Mouse (Mus musculus) lung, adult 2 months (tissue): ENCODE results near the gene Cacnb3. TPM values are rescaled to one million over a fixed set of nuclear protein-coding genes. Genes with fewer than 3 reads are reported as not detected.

Source experiments
- DNase-seq: peaks from one replicate; pipeline ENCODE4 v3.0.0; 2022
- H3K4me1 ChIP-seq: fragments of 200-500 bp; 2 replicates; pipeline ENCODE4 v1.6.1; 2011; ENCODE audit warnings: low read length; ENCODE audit not compliant: control insufficient read depth, insufficient read depth
- H3K4me3 ChIP-seq: fragments of 200-500 bp; replicated peaks from 2 replicates; pipeline ENCODE3; 2011; ENCODE audit warnings: low read depth, mild to moderate bottlenecking, control low read depth, low read length; ENCODE audit errors: extremely low read depth
- CTCF ChIP-seq: fragments of 200-500 bp; IDR thresholded peaks from 2 replicates; pipeline ENCODE4 v1.5.1; 2011; ENCODE audit warnings: mild to moderate bottlenecking, low read length, control low read depth; ENCODE audit not compliant: insufficient read depth
- POLR2A ChIP-seq: fragments of 200-500 bp; IDR thresholded peaks from 2 replicates; pipeline ENCODE4 v1.6.1; 2011; ENCODE audit warnings: low read depth, mild to moderate bottlenecking, control low read depth, low read length, borderline replicate concordance; ENCODE audit errors: extremely low read depth
- WGBS: fragments of 180-500 bp; shearing (Covaris S2); methylation state at CpG from one replicate; pipeline ENCODE4 v1.1.7; 2018; 5-methylcytosine and 5-hydroxymethylcytosine counted together
- polyA plus RNA-seq: library from polyadenylated mRNA; depleted of rRNA; stranded (reverse); fragments of >200 nt; gene quantifications from 2 replicates; pipeline ENCODE4 v1.2.3, GENCODE M21; 2012

Gene Cacnb3
- polyA plus RNA-seq, 1 experiment, result 37.1 TPM

GRCm38 (mm10) chr15:98633822-98634470 lies 3.3 kb downstream of the Cacnb3 start:
- TF ChIP-seq CTCF, result no peak
- no peak for TF ChIP-seq POLR2A
- DNase-seq, result peak; percentile 24
- peak overlapping the region; percentile 51 for H3K4me3 ChIP-seq
- H3K4me1 ChIP-seq, result peaks cover 8% of the 10 kb centered on the region
- WGBS, result 2% methylated on average over 25 of the region's 25 CpGs

- peak overlapping the region; percentile 51 for H3K4me3 ChIP-seq
- peaks cover 8% of the 10 kb centered on the region for H3K4me1 ChIP-seq
- DNase-seq, result peak; percentile 80
- TF ChIP-seq POLR2A (no peak), CTCF (no peak)
- 1% methylated on average over 62 of the region's 65 CpGs for WGBS
Observed at GRCm38 (mm10) chr15:98634541-98635081, 4.0 kb downstream of the Cacnb3 start.

- DNase-seq, result no peak
Observed at GRCm38 (mm10) chr15:98635291-98635841, 4.7 kb downstream of the Cacnb3 start.

DNA sequence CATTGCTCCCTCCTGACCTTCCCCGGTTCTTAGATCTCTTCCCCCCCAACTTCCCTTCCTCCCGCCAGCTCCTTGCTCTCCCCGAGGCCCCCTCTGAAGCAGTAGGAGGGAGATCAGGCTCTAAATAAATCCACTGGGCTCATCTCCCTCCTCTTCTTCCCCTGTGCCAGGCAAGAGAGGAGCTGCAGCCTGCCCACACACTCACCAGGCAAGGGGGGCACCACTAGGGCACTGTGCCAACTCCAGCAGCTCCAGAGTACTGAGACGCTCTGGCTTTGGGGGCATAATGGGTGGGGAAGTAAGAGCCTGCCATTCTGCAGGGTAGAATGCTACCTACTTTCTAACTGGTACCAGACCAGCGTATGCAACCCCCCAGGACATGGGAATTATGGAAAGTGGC lies 5.9 kb downstream of the Cacnb3 start:
- no peak for DNase-seq
- TF ChIP-seq POLR2A (no peak), CTCF (no peak)
- peaks cover 8% of the 10 kb centered on the region for H3K4me1 ChIP-seq
- 84% methylated on average over 5 of the region's 5 CpGs for WGBS
- no peak overlapping the region for H3K4me3 ChIP-seq

More at GRCm38 (mm10) chr15:98635291-98635841, 4.7 kb downstream of the Cacnb3 start:
- no peak for TF ChIP-seq POLR2A
- no peak for TF ChIP-seq CTCF
- Histone ChIP-seq H3K4me1 (peaks cover 8% of the 10 kb centered on the region), H3K4me3 (peak overlapping the region; percentile 51)
- 11% methylated on average over 21 of the region's 21 CpGs for WGBS

DNA sequence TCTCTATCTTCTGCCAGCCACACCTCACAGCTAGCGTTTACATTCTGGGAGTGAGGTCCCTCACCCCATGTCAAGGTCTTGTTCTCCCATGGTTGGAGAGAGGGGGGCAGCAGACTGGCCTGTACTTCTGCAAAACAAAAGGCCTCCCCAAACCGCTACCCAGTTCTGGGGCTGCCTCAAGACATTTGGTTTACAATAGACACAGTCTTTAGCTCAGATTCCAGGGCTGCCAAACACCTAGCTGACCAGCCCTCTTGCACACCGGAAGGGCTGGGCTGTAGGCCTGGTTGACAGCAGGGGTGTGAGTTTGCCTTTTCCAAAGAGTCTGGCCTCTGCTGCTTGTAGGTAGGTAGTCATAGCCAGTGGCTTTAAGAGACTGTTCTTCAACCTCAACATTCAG lies 6.5 kb downstream of the Cacnb3 start:
- DNase-seq, result no peak
- Histone ChIP-seq H3K4me3 (no peak overlapping the region), H3K4me1 (peaks cover 8% of the 10 kb centered on the region)
- WGBS, result 75% methylated on average over 3 of the region's 3 CpGs
- TF ChIP-seq POLR2A (no peak), CTCF (no peak)

- 45% methylated on average over 8 of the region's 8 CpGs for WGBS
- TF ChIP-seq POLR2A, result peak; percentile 40; the same call in 1 of the 2 replicates
- no peak for TF ChIP-seq CTCF
- Histone ChIP-seq H3K4me3 (no peak overlapping the region), H3K4me1 (no peaks in the 10 kb centered on the region)
- DNase-seq, result peak; percentile 36
Observed at GRCm38 (mm10) chr15:98640157-98640556, 9.5 kb downstream of the Cacnb3 start.

GRCm38 (mm10) chr15:98644406-98644805 lies 13.8 kb downstream of the Cacnb3 start:
- WGBS, result 87% methylated on average over 12 of the region's 12 CpGs
- Histone ChIP-seq H3K4me1 (no peaks in the 10 kb centered on the region), H3K4me3 (no peak overlapping the region)
- DNase-seq, result no peak
- TF ChIP-seq CTCF, result no peak
- TF ChIP-seq POLR2A, result no peak

- Histone ChIP-seq H3K4me1 (no peaks in the 10 kb centered on the region), H3K4me3 (no peak overlapping the region)
- no peak for TF ChIP-seq CTCF
- TF ChIP-seq POLR2A, result no peak
- 86% methylated on average over 24 of the region's 24 CpGs for WGBS
- DNase-seq, result no peak
Observed at GRCm38 (mm10) chr15:98645057-98646026, 14.7 kb downstream of the Cacnb3 start.

DNA sequence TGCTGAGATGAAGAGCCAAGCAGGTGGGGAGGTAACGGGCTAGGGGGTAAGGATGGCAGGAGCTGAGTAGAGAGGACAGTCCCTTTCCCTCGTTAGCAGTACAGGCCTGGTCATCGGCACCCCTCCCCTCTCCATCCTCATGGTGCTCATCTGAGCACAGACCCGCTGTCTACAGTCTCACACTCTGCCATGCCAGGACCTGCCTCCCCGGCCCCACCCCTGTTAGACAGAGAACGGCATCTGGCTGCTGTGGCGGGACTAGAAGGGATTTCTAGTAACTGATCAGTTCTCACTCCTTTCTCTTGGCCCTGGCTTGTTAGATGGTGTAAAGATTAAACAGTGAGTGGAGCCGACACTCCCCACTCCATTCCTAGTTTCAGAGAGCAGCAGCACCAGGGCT lies 16.1 kb downstream of the Cacnb3 start:
- WGBS, result 77% methylated on average over 8 of the region's 8 CpGs
- no peaks in the 10 kb centered on the region for H3K4me1 ChIP-seq
- DNase-seq, result no peak
- no peak overlapping the region for H3K4me3 ChIP-seq
- TF ChIP-seq POLR2A, result no peak
- TF ChIP-seq CTCF, result no peak

GRCm38 (mm10) chr15:98647308-98647707 lies 16.7 kb downstream of the Cacnb3 start:
- TF ChIP-seq CTCF (no peak), POLR2A (no peak)
- no peak for DNase-seq
- no peaks in the 10 kb centered on the region for H3K4me1 ChIP-seq
- no peak overlapping the region for H3K4me3 ChIP-seq
- WGBS, result 87% methylated on average over 10 of the region's 10 CpGs
